Mouse (Mus musculus) thymus, adult 2 months (tissue): ENCODE results near the gene Vti1a. TPM values are rescaled to one million over a fixed set of nuclear protein-coding genes. Genes with fewer than 3 reads are reported as not detected.

Source experiments
- DNase-seq: peaks from one replicate; pipeline ENCODE4 v3.0.0; 2021
- H3K27ac ChIP-seq: fragments of 200-500 bp; 2 replicates; pipeline ENCODE4 v1.5.1; 2012; ENCODE audit warnings: low read length, control low read depth; ENCODE audit not compliant: control insufficient read depth, insufficient read depth
- H3K27me3 ChIP-seq: fragments of 200-500 bp; 2 replicates; pipeline ENCODE4 v1.6.1; 2012; ENCODE audit warnings: mild to moderate bottlenecking, low read length, moderate library complexity, mixed read lengths; ENCODE audit not compliant: control insufficient read depth, insufficient read depth
- H3K36me3 ChIP-seq: fragments of 200-500 bp; 2 replicates; pipeline ENCODE4 v1.6.1; 2012; ENCODE audit warnings: mild to moderate bottlenecking, low read length, moderate library complexity; ENCODE audit not compliant: control insufficient read depth, insufficient read depth
- H3K4me1 ChIP-seq: fragments of 200-500 bp; replicated peaks from 2 replicates; pipeline ENCODE4 v1.6.1; 2012; ENCODE audit warnings: low read length; ENCODE audit not compliant: control insufficient read depth, insufficient read depth
- H3K4me3 ChIP-seq: fragments of 200-500 bp; 2 replicates; pipeline ENCODE4 v1.5.1; 2012; ENCODE audit warnings: mild to moderate bottlenecking, low read length, control low read depth, moderate library complexity; ENCODE audit not compliant: control insufficient read depth, insufficient read depth
- CTCF ChIP-seq: fragments of 200-500 bp; IDR thresholded peaks from 2 replicates; pipeline ENCODE4 v1.5.1; 2012; ENCODE audit warnings: mild to moderate bottlenecking, control low read depth, low read length, moderate library complexity, borderline replicate concordance; ENCODE audit not compliant: control insufficient read depth, poor library complexity, insufficient read depth; ENCODE audit errors: extremely low read depth
- POLR2A ChIP-seq: fragments of 200-500 bp; IDR thresholded peaks from 2 replicates; pipeline ENCODE4 v1.6.1; 2012; ENCODE audit warnings: mild to moderate bottlenecking, low read length, control low read depth, moderate library complexity; ENCODE audit not compliant: control insufficient read depth, poor library complexity, insufficient read depth; ENCODE audit errors: extremely low read depth
- WGBS: fragments of 180-500 bp; shearing (Covaris S2); methylation state at CpG from one replicate; pipeline ENCODE4 v1.1.7; 2018; 5-methylcytosine and 5-hydroxymethylcytosine counted together
- polyA plus RNA-seq: library from polyadenylated mRNA; depleted of rRNA; stranded (reverse); fragments of >200 nt; gene quantifications from 2 replicates; pipeline ENCODE4 v1.2.3, GENCODE M21; 2012

Gene Vti1a
- polyA plus RNA-seq, 1 experiment = 15.4 TPM

DNA sequence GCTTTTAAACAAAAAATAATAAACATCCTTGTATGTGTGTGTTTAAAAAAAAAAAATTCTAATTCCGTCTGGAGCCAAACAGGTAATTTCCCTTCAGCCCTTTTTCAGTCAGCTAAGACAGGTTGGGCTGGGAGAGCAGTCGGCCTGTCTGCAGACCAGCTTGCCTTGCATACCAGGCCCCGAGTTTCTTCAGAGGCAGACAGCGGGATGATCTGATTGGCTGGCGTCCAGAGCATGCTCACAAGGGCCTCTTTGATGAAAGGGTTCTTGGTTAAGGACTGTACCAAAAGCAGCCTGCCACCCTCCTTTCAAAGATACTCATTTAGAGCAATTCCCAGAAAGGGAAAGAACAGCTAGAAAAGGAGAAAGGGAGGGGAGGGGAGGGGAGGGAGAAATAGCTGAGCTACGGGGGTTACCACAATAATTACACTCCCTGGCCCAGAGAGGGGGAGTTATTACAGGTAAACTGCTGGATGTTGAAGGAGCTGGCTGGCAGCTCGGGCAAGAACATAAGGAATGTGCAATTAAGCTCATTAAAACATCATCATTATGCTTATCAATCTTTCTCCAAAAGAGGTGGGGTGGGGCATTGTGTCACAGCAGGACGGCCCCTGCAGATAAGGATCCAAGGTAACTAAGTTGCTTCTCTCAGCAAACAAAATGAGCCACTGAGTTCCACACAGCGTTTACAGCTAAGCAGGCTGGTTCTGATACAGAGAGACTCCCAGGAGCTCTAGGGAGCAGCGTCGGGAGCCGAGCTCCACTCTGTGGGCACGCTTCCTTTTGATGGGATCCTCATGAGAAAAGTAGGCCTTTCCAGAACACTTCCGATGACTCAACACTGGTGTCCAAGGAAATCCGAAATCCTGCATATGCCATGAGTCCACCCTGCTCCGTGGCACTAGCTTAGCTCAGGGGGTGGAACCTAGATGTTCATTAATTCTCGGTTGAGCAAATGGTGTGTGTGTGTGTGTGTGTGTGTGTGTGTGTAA, 262.3 kb downstream of the Vti1a start:
- no peaks in the 10 kb centered on the region for H3K27me3 ChIP-seq
- no peak overlapping the region for H3K27ac ChIP-seq
- WGBS = 88% methylated on average over 17 of the region's 17 CpGs
- no peaks in the 10 kb centered on the region for H3K4me1 ChIP-seq
- H3K4me3 ChIP-seq = no peak overlapping the region
- no peaks in the 10 kb centered on the region for H3K36me3 ChIP-seq
- TF ChIP-seq POLR2A (no peak), CTCF (no peak)
- no peak for DNase-seq

- Histone ChIP-seq H3K36me3 (no peaks in the 10 kb centered on the region), H3K4me1 (no peaks in the 10 kb centered on the region), H3K4me3 (no peak overlapping the region), H3K27ac (no peak overlapping the region), H3K27me3 (no peaks in the 10 kb centered on the region)
- whole genome bisulfite sequencing = 94% methylated on average over 4 of the region's 4 CpGs
- TF ChIP-seq POLR2A (no peak), CTCF (no peak)
- no peak for DNase-seq
Observed at GRCm38 (mm10) chr19:55579310-55579709, 263.2 kb downstream of the Vti1a start.

DNA sequence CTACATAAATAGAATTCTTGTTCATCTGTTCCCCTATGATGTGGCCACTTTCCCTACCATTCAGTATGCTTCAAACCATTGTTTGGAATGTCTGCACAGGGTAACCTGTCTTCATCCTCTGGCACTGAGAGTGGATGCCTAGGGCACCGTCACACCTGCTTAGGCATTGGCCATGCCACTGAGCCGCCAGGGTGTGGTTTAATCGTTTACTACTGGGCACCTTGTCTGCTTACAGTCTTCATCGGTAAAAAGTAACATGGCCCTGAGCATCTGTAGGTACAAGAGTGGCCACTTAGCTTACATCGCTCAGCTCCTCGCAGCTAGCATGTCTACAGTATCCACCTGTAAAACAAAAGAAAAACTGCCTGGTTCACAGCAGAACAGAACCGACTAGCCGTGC, 264.1 kb downstream of the Vti1a start:
- no peak for DNase-seq
- no peak for TF ChIP-seq CTCF
- no peak for TF ChIP-seq POLR2A
- H3K27me3 ChIP-seq = no peaks in the 10 kb centered on the region
- H3K36me3 ChIP-seq = no peaks in the 10 kb centered on the region
- WGBS = 96% methylated on average over 8 of the region's 8 CpGs
- no peak overlapping the region for H3K4me3 ChIP-seq
- H3K27ac ChIP-seq = no peak overlapping the region
- H3K4me1 ChIP-seq = no peaks in the 10 kb centered on the region

GRCm38 (mm10) chr19:55580667-55581066, 264.6 kb downstream of the Vti1a start:
- TF ChIP-seq CTCF (no peak), POLR2A (no peak)
- DNase-seq = no peak
- Histone ChIP-seq H3K27me3 (no peaks in the 10 kb centered on the region), H3K27ac (no peak overlapping the region), H3K36me3 (no peaks in the 10 kb centered on the region), H3K4me3 (no peak overlapping the region), H3K4me1 (no peaks in the 10 kb centered on the region)
- 90% methylated on average over 6 of the region's 6 CpGs for WGBS

DNA sequence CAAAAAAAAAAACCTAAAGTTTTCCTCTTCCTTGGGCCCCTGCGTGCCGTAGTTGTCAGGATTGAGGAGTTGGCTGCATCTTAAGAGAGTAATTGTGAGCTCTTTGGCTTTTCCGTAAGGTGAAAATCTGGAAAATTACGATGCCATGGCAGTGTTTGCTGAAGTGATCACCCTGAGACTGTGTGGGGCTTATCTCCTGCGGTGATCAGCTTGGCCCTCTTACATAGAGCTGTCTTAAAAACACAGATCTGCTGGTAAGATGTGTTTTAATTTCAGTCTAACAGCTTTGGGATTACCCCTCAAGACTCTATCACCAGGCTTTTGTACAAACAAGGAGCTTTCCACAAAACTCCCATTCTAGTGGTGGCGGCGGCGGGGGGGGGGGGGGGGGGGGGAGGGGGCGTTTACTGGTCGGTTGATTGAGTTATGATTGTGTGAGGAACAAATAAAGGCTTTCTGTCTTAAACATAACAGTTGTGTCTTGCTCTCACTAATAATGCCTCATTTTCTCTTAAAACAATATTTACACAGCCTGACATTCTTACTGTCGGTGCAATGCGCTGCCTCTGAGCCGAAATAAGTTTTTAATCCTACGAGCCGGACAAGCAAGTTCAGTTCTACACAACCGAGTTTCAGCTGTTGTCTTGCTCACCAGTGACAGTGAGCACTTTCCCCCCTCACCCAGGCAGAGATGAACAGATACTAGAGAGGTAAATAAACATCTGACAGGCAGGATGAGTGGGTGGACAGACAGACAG, 267.0 kb downstream of the Vti1a start:
- TF ChIP-seq CTCF = no peak
- no peak for TF ChIP-seq POLR2A
- 91% methylated on average over 13 of the region's 16 CpGs for WGBS
- DNase-seq = no peak
- H3K27ac ChIP-seq = no peak overlapping the region
- H3K27me3 ChIP-seq = no peaks in the 10 kb centered on the region
- no peak overlapping the region for H3K4me3 ChIP-seq
- H3K4me1 ChIP-seq = no peaks in the 10 kb centered on the region
- no peaks in the 10 kb centered on the region for H3K36me3 ChIP-seq
